Mouse (Mus musculus) C2C12 (cell line): ENCODE measurements around the gene Ap3m1. TPM values are rescaled to one million over a fixed set of nuclear protein-coding genes. Genes with fewer than 3 reads are reported as not detected.

Source experiments
- H3K27me3 ChIP-seq: one replicate; pipeline ENCODE4 v1.6.1; 2011; ENCODE audit not compliant: control insufficient read depth, insufficient read depth, insufficient read length
- H3K36me3 ChIP-seq: one replicate; pipeline ENCODE4 v1.6.1; 2011; ENCODE audit not compliant: control insufficient read depth, insufficient read depth
- H3K4me3 ChIP-seq: one replicate; pipeline ENCODE4 v1.5.1; 2011; ENCODE audit warnings: mild to moderate bottlenecking, control low read depth; ENCODE audit not compliant: poor library complexity, insufficient read depth, severe bottlenecking
- H3K79me2 ChIP-seq: one replicate; pipeline ENCODE4 v1.6.1; 2011; ENCODE audit not compliant: control insufficient read depth, insufficient read depth
- H3K79me3 ChIP-seq: one replicate; pipeline ENCODE4 v1.6.1; 2011; ENCODE audit warnings: low read depth, control low read depth
- H3ac ChIP-seq: one replicate; pipeline ENCODE3; 2011; ENCODE audit warnings: low read depth; ENCODE audit not compliant: control insufficient read depth, insufficient read length
- CEBPB ChIP-seq: IDR thresholded peaks from one replicate; pipeline ENCODE4 v1.6.1; 2011; ENCODE audit warnings: low read depth, mild to moderate bottlenecking, control low read depth, moderate library complexity
- CTCF ChIP-seq: IDR thresholded peaks from one replicate; pipeline ENCODE4 v1.5.1; 2011; ENCODE audit not compliant: control insufficient read depth, insufficient read depth, insufficient read length
- FOSL1 ChIP-seq: IDR thresholded peaks from one replicate; pipeline ENCODE4 v1.8.0; 2011; ENCODE audit warnings: mild to moderate bottlenecking, low read length; ENCODE audit not compliant: poor library complexity, insufficient read depth, severe bottlenecking
- MAX ChIP-seq: IDR thresholded peaks from one replicate; pipeline ENCODE4 v1.6.1; 2011; ENCODE audit warnings: mild to moderate bottlenecking, control low read depth
- MYOD1 ChIP-seq: IDR thresholded peaks from one replicate; pipeline ENCODE4 v1.6.1; 2011; ENCODE audit warnings: low read depth; ENCODE audit not compliant: control insufficient read depth, insufficient read length
- MYOG ChIP-seq: IDR thresholded peaks from one replicate; pipeline ENCODE4 v1.6.1; 2011; ENCODE audit not compliant: control insufficient read depth, insufficient read length; ENCODE audit errors: extremely low read depth
- USF1 ChIP-seq: IDR thresholded peaks from one replicate; pipeline ENCODE4 v1.6.1; 2011; ENCODE audit warnings: low read depth, mild to moderate bottlenecking, control low read depth, moderate library complexity
- polyA plus RNA-seq: library from polyadenylated mRNA; unstranded; fragments of >200 nt; fragmentation: generic; extraction: Trizol; gene quantifications from one replicate; pipeline ENCODE4 v1.2.1, GENCODE M21; 2012; ENCODE audit warnings: missing spikeins

Ap3m1 gene
- polyA plus RNA-seq, 1 experiment, result 14.0 TPM

- TF ChIP-seq CEBPB (no peak), MYOG (no peak), FOSL1 (no peak), USF1 (no peak), CTCF (no peak), MAX (no peak), MYOD1 (no peak)
- H3K27me3 ChIP-seq, result no peaks in the 10 kb centered on the region
- no peak overlapping the region for H3ac ChIP-seq
- H3K36me3 ChIP-seq, result peaks cover 78% of the 10 kb centered on the region
- peaks cover 2% of the 10 kb centered on the region for H3K79me2 ChIP-seq
- H3K4me3 ChIP-seq, result no peak overlapping the region
- H3K79me3 ChIP-seq, result no peaks in the 10 kb centered on the region
Measured at GRCm38 (mm10) chr14:21039077-21039476, 13.2 kb downstream of the Ap3m1 start.

- peaks cover 85% of the 10 kb centered on the region for H3K36me3 ChIP-seq
- H3K79me3 ChIP-seq, result no peaks in the 10 kb centered on the region
- H3ac ChIP-seq, result no peak overlapping the region
- H3K79me2 ChIP-seq, result no peaks in the 10 kb centered on the region
- H3K4me3 ChIP-seq, result no peak overlapping the region
- no peaks in the 10 kb centered on the region for H3K27me3 ChIP-seq
- TF ChIP-seq USF1, result no peak
- TF ChIP-seq CTCF, result no peak
- no peak for TF ChIP-seq CEBPB
- TF ChIP-seq MYOG, result no peak
- no peak for TF ChIP-seq MAX
- TF ChIP-seq MYOD1, result no peak
- TF ChIP-seq FOSL1, result no peak
Measured at GRCm38 (mm10) chr14:21034791-21035190, 17.5 kb downstream of the Ap3m1 start.

GRCm38 (mm10) chr14:21034271-21034670, 18.0 kb downstream of the Ap3m1 start:
- Histone ChIP-seq H3ac (no peak overlapping the region), H3K36me3 (peaks cover 85% of the 10 kb centered on the region), H3K79me3 (no peaks in the 10 kb centered on the region), H3K4me3 (no peak overlapping the region), H3K79me2 (no peaks in the 10 kb centered on the region), H3K27me3 (no peaks in the 10 kb centered on the region)
- TF ChIP-seq MYOD1, result no peak
- TF ChIP-seq CTCF, result no peak
- TF ChIP-seq USF1, result no peak
- no peak for TF ChIP-seq MAX
- TF ChIP-seq CEBPB, result no peak
- TF ChIP-seq FOSL1, result no peak

GRCm38 (mm10) chr14:21031783-21032511, 20.4 kb downstream of the Ap3m1 start:
- peaks cover 86% of the 10 kb centered on the region for H3K36me3 ChIP-seq
- H3K27me3 ChIP-seq, result no peaks in the 10 kb centered on the region
- no peak overlapping the region for H3ac ChIP-seq
- TF ChIP-seq MAX (no peak), CEBPB (no peak), CTCF (no peak), USF1 (no peak), MYOD1 (no peak), FOSL1 (no peak), MYOG (no peak)
- H3K4me3 ChIP-seq, result no peak overlapping the region
- H3K79me3 ChIP-seq, result no peaks in the 10 kb centered on the region
- H3K79me2 ChIP-seq, result no peaks in the 10 kb centered on the region

DNA sequence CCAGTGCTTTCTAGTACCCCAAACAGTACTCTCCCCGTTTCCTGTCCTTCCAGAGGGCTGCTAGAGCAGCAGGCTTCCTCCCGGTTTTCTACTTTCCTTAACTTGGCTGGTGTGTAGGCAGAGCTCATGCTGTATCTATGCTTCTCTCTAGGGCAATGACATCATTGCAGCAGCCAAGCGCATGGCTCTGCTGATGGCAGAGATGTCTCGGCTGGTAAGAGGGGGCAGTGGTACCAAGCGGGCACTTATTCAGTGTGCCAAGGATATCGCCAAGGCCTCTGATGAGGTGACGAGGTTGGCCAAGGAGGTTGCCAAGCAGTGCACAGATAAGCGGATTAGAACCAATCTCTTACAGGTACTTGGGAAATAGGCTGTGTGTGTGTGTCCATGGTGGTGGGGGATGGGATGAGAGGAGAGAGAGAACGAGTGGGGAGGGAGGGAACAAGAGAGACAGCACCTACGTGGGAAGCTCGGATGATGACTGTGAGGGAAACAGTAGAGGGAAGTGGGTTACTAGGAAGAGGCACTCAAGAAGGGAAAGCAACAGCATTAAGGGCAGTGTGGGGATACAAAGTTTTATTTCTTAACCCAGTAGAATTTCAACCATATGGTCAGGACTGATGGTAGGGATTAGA, 23.2 kb downstream of the Ap3m1 start:
- Histone ChIP-seq H3K79me2 (peaks cover 8% of the 10 kb centered on the region), H3K27me3 (no peaks in the 10 kb centered on the region)

GRCm38 (mm10) chr14:21027542-21027941, 24.8 kb downstream of the Ap3m1 start:
- Histone ChIP-seq H3K36me3 (peaks cover 90% of the 10 kb centered on the region), H3K79me2 (peaks cover 8% of the 10 kb centered on the region)
- no peak for TF ChIP-seq MYOD1
- no peak for TF ChIP-seq MAX
- no peak for TF ChIP-seq CTCF
- no peak for TF ChIP-seq USF1
- no peak for TF ChIP-seq MYOG
- no peak for TF ChIP-seq CEBPB
- no peak for TF ChIP-seq FOSL1

More for the DNA sequence above, 23.2 kb downstream of the Ap3m1 start:
- TF ChIP-seq FOSL1, result no peak
- TF ChIP-seq USF1, result no peak
- TF ChIP-seq CEBPB, result no peak
- TF ChIP-seq MAX, result no peak
- no peak for TF ChIP-seq CTCF
- TF ChIP-seq MYOD1, result no peak
- Histone ChIP-seq H3K4me3 (no peak overlapping the region), H3K79me3 (no peaks in the 10 kb centered on the region), H3ac (no peak overlapping the region), H3K36me3 (peaks cover 90% of the 10 kb centered on the region)

More at GRCm38 (mm10) chr14:21027542-21027941, 24.8 kb downstream of the Ap3m1 start:
- H3K79me3 ChIP-seq, result no peaks in the 10 kb centered on the region
- H3K4me3 ChIP-seq, result no peak overlapping the region
- H3ac ChIP-seq, result no peak overlapping the region
- no peaks in the 10 kb centered on the region for H3K27me3 ChIP-seq
